Mouse (Mus musculus): ENCODE measurements around the gene Gzmn. TPM values are rescaled to one million over a fixed set of nuclear protein-coding genes. Genes with fewer than 3 reads are reported as not detected.
"Not testable (repeated sequence)": the region's sequence is repeated elsewhere in the genome, so short reads cannot be mapped to it uniquely, and the experiment has no call there.

The Gzmn gene
- not detected in 2 replicates for total RNA-seq (2015; ENCODE audit: low replicate concordance)
- total RNA-seq (2017; ENCODE audit: low replicate concordance), result not detected in 2 replicates

DNA sequence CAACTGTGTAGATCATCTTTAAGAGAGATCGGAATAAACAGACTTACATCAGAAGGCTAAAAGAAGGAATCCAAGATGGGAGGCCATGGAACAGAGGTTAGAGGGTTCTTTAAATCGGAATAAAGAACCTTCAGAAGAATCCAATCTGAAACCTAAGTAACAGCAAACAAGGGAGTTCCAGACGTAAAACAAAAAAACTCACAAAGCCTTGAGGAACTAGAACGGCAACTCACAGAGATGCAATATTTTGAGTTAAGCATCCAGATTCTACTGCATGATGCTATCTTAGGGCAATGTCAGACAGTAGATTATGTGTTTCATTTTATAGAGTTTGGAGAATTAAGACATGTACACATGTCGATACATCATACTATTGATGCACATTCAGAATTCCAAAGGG lies at the start of gene Gzmn:
Gene Gzmn, minus strand, starts transcription at position 101 of the 400 bp plus-strand sequence.
- no peak for ATAC-seq (replicated peaks; ENCODE audit: low FRiP score, poor library complexity, severe bottlenecking)

GRCm38 (mm10) chr14:56211317-56211716 lies 36.9 kb upstream of the Gzmn start, which contains the start of gene Gzmf:
Gene Gzmf, minus strand, starts transcription at chr14:56211417.
- ATAC-seq (replicated peaks; ENCODE audit: low FRiP score, poor library complexity, severe bottlenecking), result no peak

DNA sequence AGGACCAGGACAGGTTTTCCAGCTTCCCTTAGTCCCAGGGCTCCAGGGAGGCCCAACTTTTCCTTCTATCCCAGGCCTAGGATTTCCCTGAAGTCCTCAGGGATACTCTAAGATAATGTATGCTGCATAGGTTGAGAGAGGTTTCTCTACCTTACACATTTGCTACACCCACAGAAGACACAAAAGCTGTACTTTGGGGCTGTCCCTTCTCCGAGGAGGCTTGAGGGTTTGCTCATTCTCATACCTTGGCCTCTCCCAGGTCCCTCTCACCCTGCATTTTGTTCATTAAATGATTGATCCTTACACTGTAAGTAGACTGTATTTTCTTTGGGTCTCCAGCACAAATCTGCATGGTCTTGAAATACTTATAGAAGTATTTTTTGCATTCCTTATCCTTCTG lies 31.2 kb upstream of the Gzmn start:
- no peak for ATAC-seq (replicated peaks; ENCODE audit: low FRiP score, poor library complexity, severe bottlenecking)

GRCm38 (mm10) chr14:56205021-56205420 lies 30.6 kb upstream of the Gzmn start:
- ATAC-seq (replicated peaks; ENCODE audit: low FRiP score, poor library complexity, severe bottlenecking), result not testable (repeated sequence)

DNA sequence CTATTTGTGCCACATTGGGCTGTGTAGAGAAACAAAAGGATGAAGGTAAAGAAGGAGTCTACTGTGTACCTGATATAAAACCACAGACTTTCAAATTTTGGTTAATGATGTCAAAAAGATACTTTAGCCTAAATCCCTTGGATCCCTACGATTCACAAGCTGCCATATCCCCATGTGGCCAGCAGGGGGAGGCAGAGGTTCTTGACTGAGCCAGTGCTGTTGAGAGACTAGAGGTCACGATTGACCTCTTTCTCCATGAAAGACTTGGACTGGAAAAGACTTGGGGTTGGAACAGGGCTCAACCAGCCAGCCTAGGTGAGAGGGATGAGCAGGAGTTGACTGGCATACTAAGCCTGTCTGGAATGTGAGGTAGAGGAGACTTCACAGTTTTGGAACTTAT lies 29.6 kb upstream of the Gzmn start:
- peak; percentile 65; the same call in 1 of the 2 replicates for ATAC-seq (replicated peaks; ENCODE audit: low FRiP score, poor library complexity, severe bottlenecking)

- no peak for ATAC-seq (replicated peaks; ENCODE audit: low FRiP score, poor library complexity, severe bottlenecking)
These were observed 12.5 kb upstream of the Gzmn start for GRCm38 (mm10) chr14:56186946-56187345.

DNA sequence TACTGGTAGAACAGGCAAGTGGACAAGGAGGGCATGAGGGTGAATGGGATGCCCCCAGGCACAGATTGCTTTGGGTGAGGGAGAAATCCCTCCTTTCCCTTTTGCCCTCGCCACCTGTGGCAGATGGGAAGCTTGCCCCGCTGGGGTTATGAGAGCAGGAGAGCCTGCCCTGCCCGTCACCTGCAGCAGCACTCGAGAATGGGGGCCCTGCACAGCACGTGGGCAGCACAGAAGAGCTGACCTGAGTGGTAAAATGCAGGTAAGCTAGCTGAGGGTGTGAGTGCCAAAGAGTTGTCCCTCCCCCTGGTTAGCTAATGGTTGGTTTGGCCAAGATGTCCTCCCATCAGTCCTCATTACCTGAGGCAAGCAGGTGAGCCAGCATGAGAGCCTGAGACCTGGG lies 12.1 kb upstream of the Gzmn start:
- no peak for ATAC-seq (replicated peaks; ENCODE audit: low FRiP score, poor library complexity, severe bottlenecking)

GRCm38 (mm10) chr14:56177651-56178050 lies 3.3 kb upstream of the Gzmn start:
- ATAC-seq (replicated peaks; ENCODE audit: low FRiP score, poor library complexity, severe bottlenecking), result not testable (repeated sequence)

DNA sequence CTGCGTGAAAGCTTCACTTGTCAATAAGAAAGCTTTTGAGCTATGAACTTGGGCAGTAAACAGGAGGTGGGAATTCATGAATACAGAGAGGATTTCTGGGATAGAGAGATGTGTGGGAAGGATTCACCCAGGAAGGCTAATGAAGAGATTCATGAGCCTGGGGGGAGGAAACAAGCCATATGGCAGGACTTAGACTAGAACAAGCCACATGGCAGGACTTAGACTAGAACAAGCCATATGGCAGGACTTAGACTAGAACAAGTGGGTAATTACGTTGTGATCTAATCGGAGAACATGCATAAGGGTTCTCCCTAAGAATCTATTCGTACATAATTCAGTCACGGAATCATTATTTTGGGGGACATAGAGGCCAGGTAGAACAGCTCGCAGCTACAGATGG lies 1.0 kb downstream of the Gzmn start:
- no peak for ATAC-seq (replicated peaks; ENCODE audit: low FRiP score, poor library complexity, severe bottlenecking)

- ATAC-seq (replicated peaks; ENCODE audit: low FRiP score, poor library complexity, severe bottlenecking), result no peak
These were observed 1.7 kb downstream of the Gzmn start for GRCm38 (mm10) chr14:56172744-56173143.

- ATAC-seq (replicated peaks; ENCODE audit: low FRiP score, poor library complexity, severe bottlenecking), result no peak
These were observed 6.4 kb downstream of the Gzmn start for GRCm38 (mm10) chr14:56168009-56168408.

GRCm38 (mm10) chr14:56162109-56162508 lies 12.3 kb downstream of the Gzmn start:
- no peak for ATAC-seq (replicated peaks; ENCODE audit: low FRiP score, poor library complexity, severe bottlenecking)

DNA sequence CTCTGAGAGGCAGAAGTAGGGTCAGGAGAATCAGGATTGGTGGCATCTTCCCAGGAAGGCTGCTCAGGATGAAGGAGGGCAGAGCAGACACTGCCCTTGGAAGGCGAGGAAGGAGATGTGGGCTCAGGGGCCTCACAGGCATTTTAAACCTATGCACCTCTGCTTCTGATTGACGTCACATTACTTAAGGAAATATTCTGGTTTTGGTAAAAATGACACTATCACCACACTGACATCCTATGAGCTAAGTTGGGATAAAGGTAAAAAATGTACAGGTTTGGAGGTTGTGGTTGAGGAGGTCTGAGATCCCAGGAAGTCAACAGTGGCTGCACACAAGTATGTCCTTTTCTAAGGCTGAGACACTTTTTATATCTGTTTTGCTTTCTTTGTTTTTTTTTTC lies 14.9 kb downstream of the Gzmn start, which contains the start of gene Gzmg:
Gene Gzmg, minus strand, starts transcription at position 101 of the 400 bp plus-strand sequence.
- not testable (repeated sequence) for ATAC-seq (replicated peaks; ENCODE audit: low FRiP score, poor library complexity, severe bottlenecking)

DNA sequence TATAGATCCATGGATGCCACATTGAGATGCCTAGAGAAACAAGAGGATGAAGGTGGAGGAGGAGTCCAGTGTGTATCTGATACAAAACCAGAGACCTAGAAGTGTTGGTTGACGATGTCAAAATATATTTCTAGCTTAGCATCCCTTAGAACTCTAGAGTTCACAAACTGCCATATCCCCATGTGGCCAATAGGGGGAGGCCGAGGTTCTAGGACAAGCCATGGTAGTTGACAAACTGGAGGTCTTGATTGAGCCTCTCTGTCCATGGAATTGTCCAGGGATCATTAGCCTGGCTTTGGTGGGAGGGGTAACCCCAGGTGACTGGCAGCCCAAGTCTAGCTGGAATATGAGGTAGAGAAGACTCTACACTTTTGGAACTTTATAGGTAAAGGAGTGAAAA lies 19.1 kb downstream of the Gzmn start:
- no peak for ATAC-seq (replicated peaks; ENCODE audit: low FRiP score, poor library complexity, severe bottlenecking)

GRCm38 (mm10) chr14:56133675-56134074 lies 40.7 kb downstream of the Gzmn start:
- not testable (repeated sequence) for ATAC-seq (replicated peaks; ENCODE audit: low FRiP score, poor library complexity, severe bottlenecking)

DNA sequence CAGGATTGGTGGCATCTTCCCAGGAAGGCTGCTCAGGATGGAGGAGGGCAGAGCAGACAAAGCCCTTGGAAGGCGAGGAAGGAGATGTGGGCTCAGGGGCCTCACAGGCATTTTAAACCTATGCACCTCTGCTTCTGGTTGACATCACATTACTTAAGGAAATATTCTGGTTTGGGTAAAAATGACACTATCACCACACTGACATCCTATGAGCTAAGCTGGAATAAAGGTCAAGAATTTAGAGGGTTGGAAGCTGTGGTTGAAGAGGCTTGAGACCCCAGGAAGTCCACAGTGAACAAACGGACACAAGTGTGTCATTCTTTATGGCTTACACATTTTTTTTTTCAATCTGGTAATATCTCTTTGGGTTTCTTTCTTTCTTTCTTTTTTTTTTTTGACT lies 41.9 kb downstream of the Gzmn start, which contains the start of gene Gzmd:
Gene Gzmd, minus strand, starts transcription at position 101 of the 400 bp plus-strand sequence.
- ATAC-seq (replicated peaks; ENCODE audit: low FRiP score, poor library complexity, severe bottlenecking), result not testable (repeated sequence)

GRCm38 (mm10) chr14:56128341-56128740 lies 46.1 kb downstream of the Gzmn start:
- ATAC-seq (replicated peaks; ENCODE audit: low FRiP score, poor library complexity, severe bottlenecking), result no peak

DNA sequence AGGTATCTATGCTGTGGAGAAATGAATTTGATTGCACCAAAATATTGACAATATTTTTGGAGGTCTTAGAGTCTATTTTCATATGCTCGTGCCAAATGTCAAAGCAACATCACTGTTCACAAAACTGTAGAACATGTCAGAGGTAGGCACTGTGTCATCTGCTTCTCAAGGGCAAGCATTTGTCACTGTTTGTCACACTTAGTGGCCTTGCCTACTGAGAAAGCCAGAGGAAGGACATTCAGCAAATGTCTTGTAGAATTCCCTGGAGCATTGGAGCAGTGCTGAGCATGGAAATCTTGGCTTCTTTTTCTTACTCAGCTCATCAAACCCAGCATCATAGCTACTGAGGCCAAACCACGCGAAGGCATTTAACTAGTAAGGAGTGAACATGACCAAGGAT lies 50.9 kb downstream of the Gzmn start:
- ATAC-seq (replicated peaks; ENCODE audit: low FRiP score, poor library complexity, severe bottlenecking), result no peak

GRCm38 (mm10) chr14:56120525-56120924 lies 53.9 kb downstream of the Gzmn start, which contains the start of gene Gzme:
Gene Gzme, minus strand, starts transcription at chr14:56120625.
- no peak for ATAC-seq (replicated peaks; ENCODE audit: low FRiP score, poor library complexity, severe bottlenecking)
